Mouse (Mus musculus) B cell, adult 62 days (primary cell): ENCODE measurements around the gene Wfdc3. TPM values are rescaled to one million over a fixed set of nuclear protein-coding genes. Genes with fewer than 3 reads are reported as not detected.

ENCODE experiments used
- total RNA-seq: library from RNA; stranded (reverse); gene quantifications from 4 replicates; pipeline ENCODE4 v1.2.4, GENCODE M21; 2023

The Wfdc3 gene
- total RNA-seq, result not detected in 4 replicates

DNA sequence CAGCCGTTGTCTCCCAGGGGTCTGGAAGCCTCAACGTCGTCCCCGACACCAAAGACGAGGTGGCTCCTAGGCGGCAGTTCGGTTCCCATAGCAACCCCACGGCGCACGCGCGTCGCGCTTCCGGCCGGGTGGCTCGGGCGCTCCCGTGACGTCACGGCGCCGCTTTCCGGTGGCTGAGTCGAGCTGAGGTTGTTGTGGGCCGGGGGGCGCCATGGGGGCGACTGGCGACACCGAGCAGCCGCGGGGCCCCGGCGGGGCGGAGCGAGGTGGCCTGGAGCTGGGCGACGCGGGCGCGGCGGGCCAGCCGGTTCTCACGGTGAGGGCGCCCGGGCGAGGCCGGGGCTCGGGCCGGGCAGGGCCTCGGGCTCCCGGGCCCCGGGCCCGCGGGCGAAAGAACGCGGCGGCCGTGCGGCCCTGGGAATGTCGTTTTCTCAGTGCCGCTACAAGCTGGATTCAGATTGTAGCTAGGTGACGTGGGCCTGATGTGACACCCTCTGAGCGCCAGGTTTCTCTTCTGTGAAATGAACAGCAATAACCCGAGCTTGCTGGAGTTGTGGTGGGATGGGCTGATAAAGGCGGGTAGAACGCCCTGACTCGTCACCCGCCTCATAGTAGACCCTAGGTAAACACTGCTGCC, at the start of gene Wfdc3, which contains the start of gene Dnttip1:
Gene Wfdc3, minus strand, starts transcription at position 89 of the 637 bp plus-strand sequence.
Gene Dnttip1, plus strand, starts transcription at position 141 of the 637 bp plus-strand sequence.

DNA sequence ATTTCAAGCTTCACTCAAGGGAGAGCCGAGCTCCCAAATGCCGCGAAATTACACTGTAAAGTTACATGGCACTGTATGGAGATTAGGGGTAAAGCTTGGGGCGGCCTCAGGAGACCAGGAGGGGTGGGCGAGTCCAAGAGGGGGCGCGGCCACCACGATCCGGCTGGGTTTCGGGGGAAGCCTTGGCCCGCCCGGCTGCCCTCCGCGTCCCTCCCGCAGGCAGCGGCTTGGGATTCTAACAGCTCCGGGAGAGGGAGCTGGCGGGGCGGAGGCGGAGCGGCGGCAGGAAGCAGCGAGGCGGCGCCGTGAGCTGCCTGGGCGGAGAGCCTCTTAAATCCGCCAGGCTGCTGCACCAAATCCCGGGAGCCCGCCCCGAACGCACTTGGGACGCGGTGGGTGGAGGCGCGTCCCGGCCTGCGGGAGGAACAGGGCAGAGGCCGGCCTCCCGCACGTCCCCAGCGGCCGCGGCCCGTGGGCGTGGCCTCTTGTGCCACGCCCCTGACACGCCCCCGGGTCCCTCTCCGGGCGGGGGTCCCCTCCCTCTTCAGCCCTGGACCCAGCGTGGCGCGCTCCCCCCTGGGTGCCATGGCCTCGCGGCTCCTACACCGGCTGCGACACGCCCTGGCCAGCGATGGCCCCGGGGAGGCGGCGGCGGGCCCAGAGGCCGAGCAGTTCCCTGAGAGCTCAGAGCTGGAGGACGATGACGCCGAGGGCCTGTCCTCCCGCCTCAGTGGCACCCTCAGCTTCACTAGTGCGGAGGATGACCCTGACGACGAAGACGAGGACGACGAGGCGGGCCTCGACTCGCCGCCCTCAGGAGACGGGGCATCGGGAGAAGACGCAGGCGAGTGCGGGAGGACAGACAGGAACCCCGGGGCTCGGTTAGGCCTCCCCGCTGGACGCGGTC, 40.0 kb upstream of the Wfdc3 start, which contains the start of gene Snx21:
Gene Snx21, plus strand, starts transcription at position 343 of the 907 bp plus-strand sequence.

DNA sequence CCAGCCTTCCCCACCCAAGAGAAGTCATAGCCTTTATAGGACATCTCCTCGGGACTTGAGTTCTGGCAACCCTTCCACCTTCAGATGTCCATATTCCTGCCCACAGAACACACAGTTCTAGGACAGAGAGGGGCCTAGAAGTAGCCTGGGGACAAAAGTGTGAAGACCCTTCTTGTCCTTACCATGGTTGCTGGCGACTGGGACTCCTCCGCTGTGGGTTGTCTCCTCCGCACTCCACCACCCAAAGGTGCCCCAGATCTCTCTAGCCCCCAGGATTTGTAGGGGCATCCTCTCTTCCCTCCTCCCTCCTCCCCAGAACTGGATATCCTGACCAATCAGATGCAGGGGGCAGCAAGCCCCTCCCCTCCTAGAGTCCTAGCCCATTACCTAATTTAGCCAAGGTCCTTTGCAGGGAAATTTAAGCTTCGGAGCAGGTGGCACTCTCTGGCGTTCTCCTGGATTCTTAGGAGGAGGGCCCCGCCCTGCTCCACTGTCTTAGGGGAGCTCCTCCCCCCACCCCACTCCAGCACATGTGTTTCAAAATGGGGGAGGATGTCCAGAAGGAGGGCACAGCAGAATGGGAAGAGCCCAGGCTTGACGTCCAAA, 33.9 kb upstream of the Wfdc3 start, which contains the start of gene Tnnc2:
Gene Tnnc2, minus strand, starts transcription at position 487 of the 606 bp plus-strand sequence.

DNA sequence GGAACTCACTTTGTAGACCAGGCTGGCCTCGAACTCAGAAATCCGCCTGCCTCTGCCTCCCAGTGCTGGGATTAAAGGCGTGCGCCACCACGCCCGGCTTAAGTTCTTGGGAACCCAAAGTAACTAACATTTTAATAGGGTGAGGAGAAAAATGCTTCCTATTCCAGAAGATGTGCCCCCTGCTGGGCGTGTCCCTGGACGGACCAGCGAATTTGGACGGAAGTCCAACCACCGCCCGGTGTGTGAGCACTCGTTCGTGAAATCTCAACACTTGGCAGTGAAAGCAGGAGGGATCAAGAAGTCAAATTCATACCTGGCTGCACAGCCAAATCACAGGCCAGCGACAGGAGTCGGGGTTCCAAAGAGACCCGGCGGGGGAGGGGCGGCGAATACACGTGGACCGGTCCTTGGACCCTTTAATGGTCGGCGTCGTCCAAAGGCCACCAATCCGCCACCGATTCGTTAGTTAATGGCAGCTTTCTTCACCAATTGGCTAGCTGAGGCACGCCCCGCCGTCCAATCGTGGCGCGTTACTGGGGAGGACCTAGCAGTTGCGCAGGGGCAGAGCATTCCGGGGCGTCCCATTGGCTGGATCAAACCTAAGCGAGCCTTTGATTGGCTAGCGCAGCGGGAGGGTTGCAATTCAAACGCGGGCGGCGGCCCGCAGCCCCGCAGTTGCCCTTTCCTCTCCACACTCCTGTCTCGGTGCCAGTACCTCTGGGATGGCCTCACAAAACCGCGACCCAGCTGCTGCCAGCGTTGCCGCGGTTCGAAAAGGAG, 23.7 kb upstream of the Wfdc3 start, which contains the start of gene Ube2c:
Gene Ube2c, plus strand, starts transcription at position 641 of the 780 bp plus-strand sequence.

DNA sequence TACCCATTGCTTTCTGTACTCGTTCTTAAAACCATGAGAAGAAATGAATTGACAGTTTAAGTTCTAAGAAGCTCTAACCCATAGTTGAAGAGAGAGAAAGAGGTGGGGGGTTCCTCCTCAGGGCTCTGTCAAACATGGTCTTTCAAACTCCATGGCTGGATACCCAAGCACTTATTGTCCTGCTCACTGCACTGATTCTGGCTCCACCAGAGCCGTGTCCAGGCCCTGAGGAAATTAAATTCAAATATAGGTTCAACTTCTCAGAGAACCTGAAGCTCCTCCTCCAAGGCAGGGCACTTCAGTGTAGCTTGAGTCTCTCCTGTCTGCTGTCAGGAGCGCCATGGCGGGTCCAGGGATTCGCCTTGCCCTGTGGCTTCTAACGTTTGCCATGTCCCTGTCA, 30.7 kb downstream of the Wfdc3 start, which contains the start of gene Spint5:
Gene Spint5, plus strand, starts transcription at position 301 of the 400 bp plus-strand sequence.

DNA sequence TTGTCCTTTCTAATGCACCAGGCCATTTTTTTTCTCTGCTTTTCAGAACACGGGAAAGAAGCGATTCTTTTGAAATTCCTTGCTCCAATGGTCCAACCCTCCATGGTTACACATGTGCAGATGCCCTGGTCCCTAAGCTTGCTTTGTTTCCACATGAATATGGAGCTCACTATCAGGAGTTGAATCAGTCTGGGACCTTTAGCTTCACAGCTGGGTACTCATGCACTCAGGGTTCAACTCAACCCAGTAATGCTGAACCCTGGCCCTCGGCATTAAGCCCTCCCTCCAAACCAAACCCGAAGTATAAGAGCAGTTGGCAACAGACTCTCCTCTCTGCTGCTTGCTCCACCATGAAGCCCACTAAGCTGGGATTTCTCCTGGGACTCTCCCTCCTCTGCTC, 47.5 kb downstream of the Wfdc3 start, which contains the start of gene Spint4:
Gene Spint4, plus strand, starts transcription at position 301 of the 400 bp plus-strand sequence.

DNA sequence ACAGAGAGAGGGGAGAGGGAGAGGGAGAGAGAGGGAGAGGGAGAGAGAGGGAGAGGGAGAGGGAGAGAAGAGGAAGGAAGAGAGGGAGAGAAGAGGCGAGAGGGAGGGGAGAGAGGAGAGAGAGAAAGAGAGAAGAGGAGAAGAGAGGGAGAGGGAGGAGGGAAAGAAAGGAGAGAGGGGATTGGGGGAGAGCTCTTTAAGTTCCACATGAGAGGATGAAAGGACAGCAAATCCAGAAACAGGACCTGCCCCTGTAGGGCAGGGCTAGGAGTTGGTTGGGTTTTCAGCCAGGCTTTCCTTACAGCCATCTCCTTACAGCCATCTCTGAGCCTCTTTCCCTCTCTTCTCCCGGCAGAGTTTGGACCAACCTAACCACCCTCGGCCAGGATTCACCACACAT, 60.9 kb downstream of the Wfdc3 start, which contains the start of gene Wfdc13:
Gene Wfdc13, plus strand, starts transcription at position 301 of the 400 bp plus-strand sequence.

Other genes starting within 250 kb of the Wfdc3 start
- gene Pigt, start 248.4 kb downstream of the Wfdc3 start, total RNA-seq, result 66.6 to 71.3 TPM (median 70.8 TPM) in 4 replicates
- not detected in 4 replicates for gene Wfdc2, start 183.5 kb downstream of the Wfdc3 start, total RNA-seq
- not detected in 4 replicates for gene Spint3, start 172.5 kb downstream of the Wfdc3 start, total RNA-seq
- not detected in 4 replicates for gene Wfdc6a, start 160.5 kb downstream of the Wfdc3 start, total RNA-seq
- gene Eppin, start 152.3 kb downstream of the Wfdc3 start, total RNA-seq, result not detected in 4 replicates
- gene Wfdc6b, start 132.4 kb downstream of the Wfdc3 start, total RNA-seq, result not detected in 4 replicates
- not detected in 4 replicates for gene Wfdc8, start 132.3 kb downstream of the Wfdc3 start, total RNA-seq
- not detected in 4 replicates for gene Wfdc16, start 107.1 kb downstream of the Wfdc3 start, total RNA-seq
- 1.5 TPM in 1 of 4 replicates, not detected in the others for gene Wfdc10, start 89.9 kb downstream of the Wfdc3 start, total RNA-seq
- gene Wfdc9, start 89.3 kb downstream of the Wfdc3 start, total RNA-seq, result not detected in 4 replicates
- gene Wfdc11, start 71.8 kb downstream of the Wfdc3 start, total RNA-seq, result not detected in 4 replicates
- not detected in 4 replicates for gene Wfdc13, start 60.8 kb downstream of the Wfdc3 start, total RNA-seq
- gene Spint4, start 47.4 kb downstream of the Wfdc3 start, total RNA-seq, result not detected in 4 replicates
- not detected in 4 replicates for gene Spint5, start 30.6 kb downstream of the Wfdc3 start, total RNA-seq
- gene Dnttip1, start 52 bp upstream of the Wfdc3 start, total RNA-seq, result 38.4 to 45.2 TPM (median 42.9 TPM) in 4 replicates
- gene Ube2c, start 24.0 kb upstream of the Wfdc3 start, total RNA-seq, result 1.7 to 4.0 TPM (median 2.7 TPM) in 4 replicates
- gene Tnnc2, start 34.0 kb upstream of the Wfdc3 start, total RNA-seq, result not detected in 4 replicates
- gene Snx21, start 39.9 kb upstream of the Wfdc3 start, total RNA-seq, result 0.46 to 0.97 TPM (median 0.70 TPM) in 4 replicates
- 53.7 to 69.6 TPM (median 60.6 TPM) in 4 replicates for gene Acot8, start 59.0 kb upstream of the Wfdc3 start, total RNA-seq
- 3.2 to 4.0 TPM (median 3.6 TPM) in 4 replicates for gene Zswim3, start 59.2 kb upstream of the Wfdc3 start, total RNA-seq
- gene Zswim1, start 76.8 kb upstream of the Wfdc3 start, total RNA-seq, result 8.4 to 9.0 TPM (median 8.5 TPM) in 4 replicates
- gene Spata25, start 82.6 kb upstream of the Wfdc3 start, total RNA-seq, result 1.2 to 2.3 TPM (median 1.2 TPM) in 3 of 4 replicates, not detected in the other
- gene Ctsa, start 86.9 kb upstream of the Wfdc3 start, total RNA-seq, result 189 to 200 TPM (median 195 TPM) in 4 replicates
- 3.8 to 5.6 TPM (median 4.9 TPM) in 4 replicates for gene Neurl2, start 87.5 kb upstream of the Wfdc3 start, total RNA-seq
- gene Pltp, start 111.8 kb upstream of the Wfdc3 start, total RNA-seq, result 7.6 to 11.4 TPM (median 9.0 TPM) in 4 replicates
- 93.6 to 100 TPM (median 96.6 TPM) in 4 replicates for gene Pcif1, start 133.4 kb upstream of the Wfdc3 start, total RNA-seq
- 55.9 to 61.8 TPM (median 58.0 TPM) in 4 replicates for gene Zfp335, start 165.8 kb upstream of the Wfdc3 start, total RNA-seq
- gene Mmp9, start 194.8 kb upstream of the Wfdc3 start, total RNA-seq, result 0.50 to 1.3 TPM (median 1.0 TPM) in 4 replicates
- gene Slc12a5, start 214.9 kb upstream of the Wfdc3 start, total RNA-seq, result 1.4 to 1.7 TPM (median 1.6 TPM) in 4 replicates